Mouse (Mus musculus) G1E-ER4 (cell line): ENCODE measurements around the gene Foxp4. TPM values are rescaled to one million over a fixed set of nuclear protein-coding genes. Genes with fewer than 3 reads are reported as not detected.

ENCODE experiments used
- GATA1 ChIP-seq: IDR thresholded peaks from one replicate; pipeline ENCODE4 v1.8.0; 2012; ENCODE audit warnings: low read length, inconsistent platforms
- polyA plus RNA-seq: library from polyadenylated mRNA; stranded (reverse); fragments of >175 nt; gene quantifications from 2 replicates; pipeline ENCODE4 v1.2.3, GENCODE M21; 2012

Foxp4 gene
- polyA plus RNA-seq, 1 experiment, result 46.1 TPM

DNA sequence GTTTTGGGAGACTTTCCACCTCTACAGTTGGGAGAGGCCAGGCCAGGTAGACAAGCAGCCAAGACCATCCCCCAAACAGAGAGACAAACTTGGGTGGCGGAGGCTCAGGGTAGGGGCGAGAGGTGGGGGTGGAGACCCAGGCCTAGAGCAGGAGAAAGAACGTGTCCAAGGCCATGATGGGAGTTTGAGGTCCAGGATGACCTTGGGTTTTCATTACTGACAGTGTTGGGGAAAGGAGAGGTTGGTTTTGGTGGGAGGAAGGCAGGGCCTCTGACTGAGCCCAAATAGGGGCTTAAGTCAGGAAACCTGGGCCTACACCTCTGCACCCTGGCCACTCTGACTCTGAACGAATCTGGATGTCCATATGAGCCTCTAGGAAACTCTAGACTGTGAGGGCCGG, 92.7 kb downstream of the Foxp4 start:
- TF ChIP-seq GATA1, result no peak

DNA sequence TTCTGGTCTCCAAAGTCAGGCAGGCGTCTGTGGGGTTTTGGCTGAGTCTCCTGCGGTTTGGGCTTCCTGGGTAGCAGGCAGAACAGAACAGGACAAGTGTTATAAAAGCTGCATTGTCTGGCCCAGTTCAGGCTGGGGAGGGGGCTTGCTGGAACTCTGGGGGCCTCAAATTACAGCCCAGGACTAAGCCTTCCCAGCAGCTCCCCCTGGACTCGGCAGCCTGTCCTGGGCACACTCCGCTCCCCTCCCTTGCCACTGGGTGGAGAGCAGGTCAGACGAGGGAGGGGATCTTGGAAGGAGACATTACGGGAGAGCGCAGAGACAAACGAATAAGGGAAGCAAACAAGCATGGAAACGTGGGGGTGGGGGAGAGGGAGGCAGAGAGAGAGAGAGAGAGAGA, 93.3 kb downstream of the Foxp4 start:
- TF ChIP-seq GATA1, result no peak

DNA sequence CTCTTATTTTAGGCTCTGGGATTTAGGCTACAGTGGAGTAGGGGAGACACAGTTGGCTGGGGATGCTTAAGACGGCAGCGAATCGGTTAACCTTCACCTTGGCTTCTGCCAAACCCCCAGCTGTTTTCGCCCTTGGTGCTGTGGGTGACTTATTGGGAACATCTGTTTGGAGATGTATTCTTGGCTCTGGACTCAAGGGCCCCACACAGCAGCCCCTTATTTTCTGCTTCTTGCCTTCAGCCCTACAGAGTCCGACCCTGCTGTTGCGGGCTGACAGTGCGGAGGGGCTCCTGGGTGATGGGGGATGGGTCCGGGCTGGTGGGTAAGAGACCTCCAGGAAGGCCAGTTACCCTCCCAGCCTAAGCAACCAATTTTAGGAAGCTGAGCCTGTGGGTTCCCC, 103.1 kb downstream of the Foxp4 start:
- TF ChIP-seq GATA1, result no peak

DNA sequence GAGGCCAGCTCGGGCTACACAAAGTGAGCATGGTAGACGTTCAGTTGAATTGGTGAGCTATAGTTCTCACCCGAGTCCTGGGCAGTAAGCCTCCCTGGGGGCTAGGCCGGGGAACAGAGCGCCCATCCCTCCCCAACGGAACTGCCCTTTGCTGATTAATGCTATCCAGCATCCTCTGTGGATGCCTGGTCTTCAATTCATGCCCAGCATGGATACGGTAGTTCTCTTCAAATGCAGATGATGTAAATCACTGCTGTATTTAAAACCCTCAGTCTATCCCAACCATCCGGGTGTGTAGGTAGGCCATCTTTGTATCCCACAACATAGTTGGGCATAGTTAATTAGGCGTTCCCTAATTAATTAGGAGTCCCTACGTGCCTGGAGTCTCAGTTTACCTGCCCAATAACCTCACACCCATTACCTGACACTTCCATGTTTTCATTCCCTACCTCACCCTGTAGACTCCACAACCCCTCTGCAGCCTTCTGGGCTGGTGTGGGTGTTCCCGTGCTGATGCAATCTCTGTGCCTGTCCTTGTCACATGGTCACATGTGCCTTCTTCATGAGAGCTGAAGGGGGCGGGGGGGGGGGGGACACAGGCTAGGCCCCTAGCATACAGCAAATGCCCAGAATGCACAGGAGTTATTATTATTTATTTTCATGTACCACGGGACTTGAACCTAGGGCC, 106.3 kb downstream of the Foxp4 start:
- no peak for TF ChIP-seq GATA1

Other genes starting within 250 kb of the Foxp4 start
- gene Tomm6, start 236.3 kb downstream of the Foxp4 start, polyA plus RNA-seq, result 246 and 348 TPM in 2 replicates
- 3.2 and 4.1 TPM in 2 replicates for gene Frs3, start 235.6 kb downstream of the Foxp4 start, polyA plus RNA-seq
- gene Gm21981, start 230.2 kb downstream of the Foxp4 start, polyA plus RNA-seq, result 0.37 and 0.54 TPM in 2 replicates
- 5.3 and 5.7 TPM in 2 replicates for gene Prickle4, start 229.9 kb downstream of the Foxp4 start, polyA plus RNA-seq
- gene Pgc, start 197.8 kb downstream of the Foxp4 start, polyA plus RNA-seq, result not detected in 2 replicates
- gene Tfeb, start 187.6 kb downstream of the Foxp4 start, polyA plus RNA-seq, result 40.1 and 50.4 TPM in 2 replicates
- not detected in 2 replicates for gene Mdfi, start 90.0 kb downstream of the Foxp4 start, polyA plus RNA-seq
- gene 1700122O11Rik, start 113.6 kb upstream of the Foxp4 start, polyA plus RNA-seq, result not detected in 2 replicates
- gene 1700067P10Rik, start 164.7 kb upstream of the Foxp4 start, polyA plus RNA-seq, result not detected in 2 replicates
- not detected in 2 replicates for gene 9830107B12Rik, start 221.6 kb upstream of the Foxp4 start, polyA plus RNA-seq
- gene A530064D06Rik, start 242.6 kb upstream of the Foxp4 start, polyA plus RNA-seq, result not detected in 2 replicates